Mouse (Mus musculus) liver, adult 2 months (tissue): Measurements from ENCODE around the gene Ssh2. TPM values are rescaled to one million over a fixed set of nuclear protein-coding genes. Genes with fewer than 3 reads are reported as not detected.

ENCODE experiments used
- DNase-seq: peaks from one replicate; pipeline ENCODE4 v3.0.0-alpha.2; 2011; ENCODE audit warnings: low read depth, low spot score; ENCODE audit errors: extremely low read depth
- H3K27ac ChIP-seq: fragments of 200-500 bp; replicated peaks from 2 replicates; pipeline ENCODE4 v1.5.1; 2012; ENCODE audit warnings: low read depth, mild to moderate bottlenecking, control low read depth, inconsistent platforms, low read length; ENCODE audit not compliant: insufficient read depth
- H3K27me3 ChIP-seq: fragments of 200-500 bp; 2 replicates; pipeline ENCODE4 v1.6.1; 2012; ENCODE audit warnings: mild to moderate bottlenecking, moderate library complexity, low read length, inconsistent platforms; ENCODE audit not compliant: control insufficient read depth, insufficient read depth
- H3K36me3 ChIP-seq: fragments of 200-500 bp; 2 replicates; pipeline ENCODE4 v1.6.1; 2012; ENCODE audit warnings: low read length, inconsistent platforms; ENCODE audit not compliant: control insufficient read depth, insufficient read depth
- H3K4me1 ChIP-seq: fragments of 200-500 bp; 2 replicates; pipeline ENCODE4 v1.6.1; 2011; ENCODE audit warnings: low read length; ENCODE audit not compliant: control insufficient read depth, insufficient read depth
- H3K4me3 ChIP-seq: fragments of 200-500 bp; 2 replicates; pipeline ENCODE4 v1.5.1; 2011; ENCODE audit warnings: low read depth, mild to moderate bottlenecking, control low read depth, low read length, moderate library complexity; ENCODE audit not compliant: insufficient read depth
- H3K79me2 ChIP-seq: fragments of 200-500 bp; 2 replicates; pipeline ENCODE4 v1.6.1; 2012; ENCODE audit warnings: inconsistent platforms, mild to moderate bottlenecking, low read length, moderate library complexity; ENCODE audit not compliant: control insufficient read depth, insufficient read depth
- H3K9ac ChIP-seq: fragments of 200-500 bp; 2 replicates; pipeline ENCODE4 v1.6.1; 2012; ENCODE audit warnings: low read depth, mild to moderate bottlenecking, control low read depth, inconsistent platforms, low read length
- CTCF ChIP-seq: fragments of 200-500 bp; IDR thresholded peaks from 2 replicates; pipeline ENCODE4 v1.5.1; 2011; ENCODE audit warnings: low read depth, low read length, control low read depth
- POLR2A ChIP-seq: fragments of 200-500 bp; IDR thresholded peaks from 2 replicates; pipeline ENCODE4 v1.6.1; 2011; ENCODE audit warnings: low read length, control low read depth; ENCODE audit not compliant: insufficient read depth; ENCODE audit errors: extremely low read depth
- WGBS: fragments of 180-500 bp; shearing (Covaris S2); methylation state at CpG from one replicate; pipeline ENCODE4 v1.1.7; 2018; 5-methylcytosine and 5-hydroxymethylcytosine counted together
- polyA plus RNA-seq: library from polyadenylated mRNA; depleted of rRNA; stranded (reverse); fragments of >200 nt; gene quantifications from 2 replicates; pipeline ENCODE4 v1.2.3, GENCODE M21; 2012
- total RNA-seq: library from RNA; depleted of rRNA; stranded (reverse); fragments of >200 nt; gene quantifications from 2 replicates; pipeline ENCODE4 v1.2.3, GENCODE M21; 2014

The Ssh2 gene
- total and polyA plus RNA-seq, 2 experiments: 3.7 to 20.1 TPM

DNA sequence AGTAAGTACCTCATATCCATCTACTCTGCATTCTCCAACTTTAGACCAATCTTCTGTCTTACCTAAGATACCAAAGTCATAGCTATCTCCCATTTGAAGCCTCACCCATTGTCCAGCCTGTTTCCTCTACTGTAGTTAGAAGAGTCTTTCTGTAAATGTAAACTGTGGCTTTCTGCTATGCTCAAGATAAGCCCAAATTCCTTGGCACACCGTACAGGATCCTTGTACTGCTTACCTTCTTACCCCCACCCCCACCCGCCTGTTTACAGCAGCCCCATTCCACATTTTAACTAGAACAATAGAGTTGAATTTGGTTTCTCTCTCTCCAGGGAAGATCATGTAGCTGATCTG is 153.7 kb downstream of the Ssh2 start:
- Histone ChIP-seq H3K4me3 (no peak overlapping the region), H3K27ac (no peak overlapping the region), H3K4me1 (peaks cover 6% of the 10 kb centered on the region; the same call in 1 of the 2 replicates), H3K27me3 (no peaks in the 10 kb centered on the region), H3K79me2 (peaks cover 22% of the 10 kb centered on the region; the same call in 1 of the 2 replicates), H3K36me3 (no peaks in the 10 kb centered on the region), H3K9ac (no peak overlapping the region)
- DNase-seq: no peak
- TF ChIP-seq CTCF (no peak), POLR2A (no peak)
- 61% methylated on average over 2 of the region's 2 CpGs for WGBS

DNA sequence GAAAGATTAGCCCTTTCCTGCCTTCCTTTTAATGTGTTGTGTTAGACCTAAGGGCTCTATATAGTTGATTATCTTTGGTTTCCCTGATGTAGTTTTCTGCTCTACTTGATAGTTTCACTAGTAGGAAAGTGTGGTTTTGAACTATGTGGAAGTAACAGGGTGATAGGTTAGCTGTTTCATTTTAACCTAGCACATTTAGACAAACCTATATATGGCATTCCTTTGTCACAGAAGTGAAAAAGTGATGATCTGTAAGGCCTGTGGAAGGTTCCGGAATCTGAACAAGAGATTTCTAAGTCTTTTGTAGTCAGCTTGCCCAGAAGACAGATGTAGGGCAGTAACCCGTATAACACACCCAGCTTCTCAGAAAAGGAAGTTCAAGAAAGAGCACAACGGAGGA is 155.0 kb downstream of the Ssh2 start:
- DNase-seq: peak; percentile 40
- Histone ChIP-seq H3K4me3 (no peak overlapping the region), H3K79me2 (peaks cover 15% of the 10 kb centered on the region; the same call in 1 of the 2 replicates), H3K4me1 (peaks cover 3% of the 10 kb centered on the region; the same call in 1 of the 2 replicates), H3K27me3 (no peaks in the 10 kb centered on the region), H3K27ac (no peak overlapping the region), H3K36me3 (no peaks in the 10 kb centered on the region), H3K9ac (no peak overlapping the region)
- TF ChIP-seq CTCF: no peak
- TF ChIP-seq POLR2A: no peak
- WGBS: 77% methylated on average over 3 of the region's 3 CpGs

DNA sequence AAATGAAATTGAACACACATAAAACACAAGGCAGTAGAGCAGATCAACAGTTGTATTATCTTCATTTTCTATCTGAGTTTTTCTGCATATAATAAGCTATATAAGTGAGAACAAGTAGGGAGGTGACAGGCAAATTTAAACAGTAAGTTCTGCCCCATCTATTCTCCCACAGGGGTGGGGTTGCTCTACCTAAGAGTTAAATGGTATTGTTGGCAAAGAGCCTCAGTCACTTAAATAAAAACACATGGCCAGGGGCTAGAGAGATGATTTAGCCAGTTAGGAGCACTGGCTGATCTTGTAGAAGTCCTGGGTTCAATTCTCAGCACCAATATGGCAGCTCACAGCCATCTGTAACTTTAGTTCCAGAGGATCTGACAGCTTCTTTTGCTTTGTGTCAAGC is 155.6 kb downstream of the Ssh2 start:
- peak overlapping the region; percentile 54 for H3K27ac ChIP-seq
- peaks cover 3% of the 10 kb centered on the region; the same call in 1 of the 2 replicates for H3K4me1 ChIP-seq
- no peak for DNase-seq
- peaks cover 19% of the 10 kb centered on the region; the same call in 1 of the 2 replicates for H3K79me2 ChIP-seq
- H3K36me3 ChIP-seq: no peaks in the 10 kb centered on the region
- TF ChIP-seq POLR2A: no peak
- TF ChIP-seq CTCF: no peak
- no peaks in the 10 kb centered on the region for H3K27me3 ChIP-seq
- no peak overlapping the region for H3K9ac ChIP-seq
- no peak overlapping the region for H3K4me3 ChIP-seq

DNA sequence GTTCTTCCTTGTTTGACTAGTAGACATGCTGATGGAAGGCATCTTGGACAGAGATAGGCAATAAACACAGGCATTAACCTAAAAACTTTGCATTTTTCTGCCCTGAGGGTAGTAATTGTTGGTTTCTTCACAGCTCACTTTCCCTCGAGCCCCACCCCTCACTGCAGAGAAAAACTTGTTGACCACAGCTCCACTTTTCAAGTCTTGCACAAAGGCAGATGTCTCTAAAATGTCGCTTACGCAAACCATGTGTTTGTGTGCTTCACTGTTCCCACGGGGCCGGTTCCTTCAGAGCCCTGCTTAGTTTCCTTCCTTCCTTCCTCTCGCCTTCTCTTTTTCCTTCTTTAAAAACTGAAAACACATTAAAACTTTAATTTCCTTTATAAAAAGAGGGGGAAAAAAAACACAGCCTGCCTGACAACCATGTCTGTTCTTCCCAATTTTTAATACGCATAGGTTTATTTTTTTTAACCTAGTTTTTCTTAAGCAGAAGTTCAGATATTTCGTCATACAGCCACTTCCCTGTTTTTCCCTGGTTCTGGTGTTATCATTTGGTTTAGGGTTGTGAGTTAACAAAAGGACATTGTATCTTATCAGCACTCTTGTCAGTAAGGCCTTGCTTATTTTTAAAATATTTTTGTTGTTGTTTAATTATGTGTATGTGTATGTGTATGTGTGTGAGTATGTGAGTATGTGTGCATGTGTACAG is 156.3 kb downstream of the Ssh2 start:
- Histone ChIP-seq H3K9ac (no peak overlapping the region), H3K4me3 (no peak overlapping the region), H3K36me3 (no peaks in the 10 kb centered on the region), H3K79me2 (peaks cover 22% of the 10 kb centered on the region; the same call in 1 of the 2 replicates), H3K27ac (peak overlapping the region; percentile 23; the same call in 1 of the 2 replicates), H3K4me1 (peaks cover 3% of the 10 kb centered on the region; the same call in 1 of the 2 replicates), H3K27me3 (no peaks in the 10 kb centered on the region)
- WGBS: 53% methylated on average over 8 of the region's 8 CpGs
- DNase-seq: peak; percentile 51
- no peak for TF ChIP-seq POLR2A
- TF ChIP-seq CTCF: no peak

DNA sequence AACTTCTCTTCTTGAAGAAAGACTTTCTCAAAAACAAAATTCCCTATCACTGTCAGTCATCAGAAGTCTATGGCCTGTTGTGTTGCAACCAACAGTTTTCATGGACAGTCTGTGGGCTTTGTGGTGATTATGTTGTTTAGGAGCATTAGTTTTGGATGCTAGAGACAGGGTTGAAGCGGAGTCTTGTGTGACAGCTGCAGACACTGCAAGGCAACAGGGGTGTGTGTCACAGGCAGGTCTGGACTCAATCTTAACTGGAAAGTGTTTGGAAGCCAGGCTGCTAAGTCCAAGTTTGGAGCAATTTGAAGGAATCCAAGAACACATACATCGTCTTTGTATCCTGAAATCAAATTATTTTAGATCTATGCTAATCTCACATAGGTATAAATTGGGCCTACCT is 162.5 kb downstream of the Ssh2 start:
- no peak overlapping the region for H3K4me3 ChIP-seq
- no peak overlapping the region for H3K9ac ChIP-seq
- TF ChIP-seq POLR2A: no peak
- no peak for TF ChIP-seq CTCF
- H3K79me2 ChIP-seq: peaks cover 26% of the 10 kb centered on the region; the same call in 1 of the 2 replicates
- H3K27me3 ChIP-seq: no peaks in the 10 kb centered on the region
- H3K4me1 ChIP-seq: peaks cover 13% of the 10 kb centered on the region; the same call in 1 of the 2 replicates
- no peak overlapping the region for H3K27ac ChIP-seq
- H3K36me3 ChIP-seq: no peaks in the 10 kb centered on the region; the same call in 1 of the 2 replicates
- no peak for DNase-seq
- WGBS: 95% methylated on average over 2 of the region's 2 CpGs

DNA sequence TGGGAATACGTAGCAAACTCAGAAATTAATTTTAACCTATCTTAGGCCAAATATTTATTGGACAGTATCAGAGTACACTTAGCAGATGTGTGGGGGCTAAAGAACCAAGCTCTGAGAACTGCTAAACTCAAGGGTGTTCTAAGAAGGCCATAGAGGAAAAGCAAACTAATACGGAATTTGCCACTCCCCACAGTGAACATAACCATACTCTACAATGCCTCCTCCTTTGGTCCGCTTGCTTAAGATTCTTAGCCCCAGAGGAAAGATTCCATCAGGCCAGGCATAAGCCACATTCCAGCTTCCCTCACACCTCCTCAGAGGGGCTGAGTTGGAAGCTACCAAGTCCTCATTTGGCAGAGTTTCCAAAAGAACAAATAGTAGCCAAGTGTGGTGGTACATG is 165.1 kb downstream of the Ssh2 start:
- WGBS: 93% methylated on average over 3 of the region's 3 CpGs
- peaks cover 32% of the 10 kb centered on the region for H3K4me1 ChIP-seq
- H3K79me2 ChIP-seq: peaks cover 22% of the 10 kb centered on the region; the same call in 1 of the 2 replicates
- no peak overlapping the region for H3K27ac ChIP-seq
- no peaks in the 10 kb centered on the region; the same call in 1 of the 2 replicates for H3K36me3 ChIP-seq
- no peak for DNase-seq
- TF ChIP-seq CTCF (no peak), POLR2A (no peak)
- H3K9ac ChIP-seq: no peak overlapping the region
- H3K4me3 ChIP-seq: no peak overlapping the region
- H3K27me3 ChIP-seq: no peaks in the 10 kb centered on the region
